Mouse (Mus musculus) cerebellum, adult (tissue): Measurements from ENCODE around the gene Nf2.

Experiments used
- ATAC-seq: cut with Nextera tagmentation; 2 replicates; pipeline ENCODE4 v1.9.2; 2017; ENCODE audit warnings: mild to moderate bottlenecking, moderate library complexity, mixed read lengths; ENCODE audit not compliant: insufficient number of reproducible peaks, low FRiP score, low TSS enrichment

Gene Nf2

DNA sequence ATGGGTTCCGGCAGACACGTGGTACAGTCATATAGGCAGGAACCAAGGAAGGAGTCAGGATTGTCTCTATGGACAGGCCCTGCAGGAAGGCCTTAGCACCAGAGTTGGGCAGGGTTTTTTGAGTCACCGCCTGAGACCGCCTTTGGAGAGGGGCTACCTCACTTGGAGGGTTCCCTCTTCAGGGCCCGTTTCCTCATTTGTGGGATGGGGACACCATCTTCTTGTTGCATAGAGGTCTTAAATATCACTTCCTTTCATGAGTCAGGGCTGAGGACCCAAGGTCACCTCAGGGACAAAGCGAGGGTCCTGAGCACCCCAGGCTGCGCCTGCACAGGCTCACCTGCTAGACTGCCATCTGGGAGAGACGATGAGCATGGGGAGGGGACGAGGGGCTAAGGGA lies 92.9 kb downstream of the Nf2 start:
- ATAC-seq = no peak

DNA sequence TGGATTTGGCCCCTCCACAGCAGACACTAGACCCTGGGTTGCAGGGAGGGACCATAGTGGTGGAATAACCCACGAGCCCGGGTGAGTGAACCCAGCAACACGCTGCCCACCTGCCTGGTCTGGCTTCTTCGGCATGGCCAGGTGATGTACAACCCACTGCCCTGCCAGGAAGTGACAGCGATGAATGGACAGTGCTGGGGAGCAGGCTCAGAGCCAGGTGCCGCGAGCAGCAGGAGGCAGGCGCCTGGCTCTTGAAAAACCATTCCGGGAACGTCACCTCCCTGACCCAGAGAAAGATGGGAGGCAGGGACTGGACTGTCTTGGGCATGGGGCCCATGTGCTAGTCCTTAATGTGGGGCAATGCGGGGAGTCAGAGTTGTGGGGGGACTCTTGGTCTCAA lies 94.5 kb downstream of the Nf2 start:
- ATAC-seq = no peak

DNA sequence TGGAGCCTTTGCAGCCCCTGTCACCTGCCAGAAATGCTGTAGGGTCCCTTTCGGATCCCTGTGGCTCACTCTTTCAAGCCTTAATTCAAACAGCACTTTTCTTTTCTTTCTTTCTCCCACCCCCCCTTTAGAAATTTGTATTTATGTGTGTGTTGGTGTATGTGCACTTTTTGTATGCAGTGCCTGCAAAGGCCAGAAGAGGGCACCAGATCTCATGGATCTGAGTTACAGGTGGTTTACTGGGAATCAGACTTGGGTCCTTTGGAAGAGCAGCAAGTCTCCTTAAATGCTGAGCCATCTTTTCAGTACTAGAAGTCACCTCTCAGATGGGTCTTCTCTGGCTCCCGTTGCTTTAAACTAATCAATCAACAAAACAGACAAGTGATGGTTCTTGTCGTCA lies 95.3 kb downstream of the Nf2 start:
- no peak for ATAC-seq

DNA sequence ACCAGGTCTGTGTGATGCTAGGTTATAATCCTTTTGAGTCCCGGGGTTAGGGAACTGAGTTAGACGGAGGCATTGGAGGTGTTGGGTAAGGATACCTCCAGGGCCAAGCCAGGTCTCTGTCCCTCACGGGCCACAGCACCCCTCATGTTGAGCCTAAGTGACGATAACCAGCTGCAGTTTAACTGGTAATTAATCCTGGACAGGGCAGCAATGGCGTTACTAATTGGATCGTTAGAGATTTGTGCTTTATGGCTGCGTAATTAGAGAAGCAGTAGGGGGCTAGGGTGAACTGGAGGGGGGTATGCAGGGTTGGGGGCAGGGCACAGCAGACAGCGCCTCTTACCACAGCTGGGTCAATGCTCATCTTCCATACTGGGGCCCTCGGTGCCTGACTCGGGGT lies 96.5 kb downstream of the Nf2 start:
- no peak for ATAC-seq

DNA sequence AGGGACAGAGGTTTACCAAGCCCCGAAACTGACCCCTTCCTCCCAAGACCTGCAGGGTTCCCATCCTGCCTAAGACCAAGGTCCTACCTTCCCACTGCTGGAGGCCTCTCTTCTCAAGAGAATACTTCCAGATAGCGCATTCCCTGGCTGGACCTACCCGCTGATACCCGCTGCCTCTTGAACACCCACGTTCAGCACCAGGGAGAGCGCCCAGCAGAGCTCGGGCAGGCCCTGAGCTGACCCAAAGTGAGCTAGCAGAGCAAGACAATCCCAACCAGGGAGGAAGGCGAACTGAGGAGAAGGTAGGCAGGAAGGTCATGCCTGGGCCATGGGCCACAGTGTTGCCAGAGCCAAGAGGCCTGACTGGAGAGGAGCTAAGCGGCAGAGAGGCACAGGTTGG lies 99.1 kb downstream of the Nf2 start:
- ATAC-seq = no peak

DNA sequence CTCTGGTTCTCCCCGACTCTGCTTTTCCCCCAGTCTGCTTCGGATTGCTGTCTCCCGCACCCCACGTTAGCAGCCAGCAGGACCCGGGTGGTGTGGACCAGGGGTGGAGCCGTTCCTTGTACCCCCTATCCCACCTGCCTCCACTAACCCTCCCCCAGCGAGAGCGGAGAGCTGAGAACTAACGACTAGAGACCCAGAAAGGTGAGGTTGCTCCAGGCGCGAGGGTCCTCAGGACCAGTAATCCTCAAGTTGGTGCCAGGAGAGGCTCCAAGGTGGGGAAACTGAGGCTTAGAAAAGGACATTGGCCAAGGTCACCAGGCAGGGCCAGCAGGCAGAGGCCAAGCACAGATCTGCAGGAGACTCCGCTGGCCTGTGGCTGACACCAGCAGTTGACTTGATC lies 102.1 kb downstream of the Nf2 start:
- ATAC-seq = no peak

DNA sequence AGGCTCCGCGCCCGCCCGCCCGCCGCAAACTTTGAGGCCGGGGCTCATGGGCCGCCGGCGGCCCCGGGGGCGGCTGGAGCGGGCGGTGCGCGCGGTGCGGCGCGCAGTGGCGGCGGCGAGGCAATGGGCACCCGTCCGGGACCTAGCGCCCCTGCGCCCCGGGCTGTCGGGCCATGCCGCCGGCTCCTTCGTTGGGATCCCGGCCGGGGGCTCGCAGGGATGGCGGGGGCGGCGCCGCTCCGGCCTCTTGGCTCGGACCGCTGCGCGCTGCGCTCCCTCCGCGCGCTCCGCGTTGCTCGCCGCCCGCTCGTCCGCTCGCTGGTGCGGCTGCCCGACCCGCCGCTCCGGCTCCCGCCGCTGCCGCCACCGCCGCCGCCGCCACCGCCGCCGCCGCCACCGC lies 102.6 kb downstream of the Nf2 start, which contains the start of gene Cabp7:
TSS of gene Cabp7 (minus strand) at position 46 of the 400 bp plus-strand sequence.
- ATAC-seq = no peak

DNA sequence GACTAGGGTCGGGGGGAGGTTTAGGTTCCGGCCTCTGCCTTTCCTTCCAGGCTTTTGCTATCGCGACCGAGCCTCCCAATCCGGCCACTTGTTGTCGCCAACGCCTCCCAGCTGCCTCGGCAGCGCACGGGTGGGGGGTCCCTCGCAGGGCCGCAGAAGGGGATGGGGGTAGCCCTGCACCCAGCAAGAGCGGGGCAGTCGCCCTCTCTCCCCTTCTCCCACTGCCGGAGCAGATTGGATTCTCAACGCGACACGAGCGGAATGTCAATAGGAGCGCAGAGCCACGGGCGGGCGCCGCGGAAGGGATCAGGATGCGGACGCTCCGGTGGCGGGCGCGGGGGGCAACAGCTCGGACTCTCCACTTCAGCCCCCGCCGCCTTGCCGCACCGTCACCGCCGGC lies 103.4 kb downstream of the Nf2 start:
- no peak for ATAC-seq

DNA sequence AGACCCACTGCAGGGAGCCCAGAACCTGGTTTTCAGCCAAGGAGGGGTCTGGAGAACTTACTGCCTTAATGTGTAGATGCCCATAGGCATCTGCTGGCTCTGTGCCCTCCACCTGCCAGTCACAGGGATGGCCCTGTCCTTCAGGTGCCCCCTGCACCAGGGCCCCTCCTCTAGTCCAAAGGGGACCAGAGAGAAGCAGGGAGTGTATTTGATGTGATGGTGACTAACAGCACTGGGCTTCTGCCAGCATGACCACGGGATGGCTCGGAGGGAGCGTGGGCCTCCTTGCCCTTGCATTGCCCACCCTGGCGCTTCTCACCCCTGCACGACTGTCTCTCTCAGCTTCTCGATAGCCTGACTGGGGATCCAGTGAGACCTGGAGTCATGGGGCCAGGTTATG lies 104.6 kb downstream of the Nf2 start:
- ATAC-seq = no peak

DNA sequence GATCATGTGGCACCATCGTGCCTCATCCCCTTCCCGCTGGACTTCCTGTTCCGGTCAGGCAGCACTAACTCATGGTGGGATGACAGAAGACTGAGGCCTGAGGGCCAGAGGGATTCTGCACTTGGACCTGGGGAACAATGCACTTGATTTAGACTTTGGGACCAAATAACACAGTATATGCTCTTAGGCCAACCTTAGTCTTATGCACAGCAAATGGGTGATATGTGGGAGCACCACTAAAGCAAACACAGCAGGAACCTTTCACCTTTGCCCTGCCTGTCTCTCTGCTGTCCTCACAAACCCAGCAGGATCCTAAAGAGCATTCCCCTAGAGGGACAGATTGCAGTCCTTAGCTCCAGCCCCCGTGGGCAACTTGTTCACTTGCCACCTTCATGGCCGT lies 108.6 kb downstream of the Nf2 start:
- ATAC-seq = no peak

DNA sequence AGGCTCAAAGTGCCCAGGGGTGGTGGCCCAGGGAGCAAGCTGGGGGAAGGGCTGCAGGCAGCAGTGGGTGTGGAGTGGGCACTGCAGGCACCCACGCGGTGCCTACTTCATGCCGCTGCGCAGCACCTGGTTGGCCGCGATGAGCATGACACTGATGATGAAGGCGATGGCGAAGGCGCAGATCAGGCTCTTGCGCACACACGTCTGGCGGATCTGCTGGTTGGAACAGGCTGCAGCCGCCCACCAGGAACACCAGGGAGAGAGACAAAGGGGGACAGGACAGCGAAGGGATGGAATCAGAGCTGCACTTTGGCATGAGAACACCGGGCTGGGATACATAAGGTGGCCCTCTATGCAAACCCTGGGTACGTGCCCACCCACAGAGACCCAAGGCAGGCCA lies 110.6 kb downstream of the Nf2 start:
- ATAC-seq = no peak

DNA sequence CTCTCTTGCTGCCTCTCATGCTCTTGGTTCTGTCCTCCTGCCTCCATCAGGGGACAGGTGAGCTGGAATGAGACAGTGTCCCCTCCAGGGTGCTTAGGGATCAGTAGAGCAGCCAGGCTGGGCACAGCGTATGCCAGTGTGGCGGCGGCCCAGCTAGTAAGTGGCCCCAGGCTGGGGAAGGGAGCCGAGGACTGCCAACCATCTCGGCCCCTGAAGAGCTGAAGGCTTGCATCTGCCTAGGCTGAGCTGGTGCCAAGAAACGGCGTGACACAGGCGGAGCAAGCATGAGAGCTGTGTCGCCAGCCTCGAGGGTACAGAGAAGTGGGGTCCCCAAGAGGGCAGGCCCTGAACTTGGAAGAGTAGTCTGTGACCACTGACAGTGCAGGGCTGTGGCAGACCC lies 111.7 kb downstream of the Nf2 start:
- ATAC-seq = peak; percentile 59; the same call in 1 of the 2 replicates

DNA sequence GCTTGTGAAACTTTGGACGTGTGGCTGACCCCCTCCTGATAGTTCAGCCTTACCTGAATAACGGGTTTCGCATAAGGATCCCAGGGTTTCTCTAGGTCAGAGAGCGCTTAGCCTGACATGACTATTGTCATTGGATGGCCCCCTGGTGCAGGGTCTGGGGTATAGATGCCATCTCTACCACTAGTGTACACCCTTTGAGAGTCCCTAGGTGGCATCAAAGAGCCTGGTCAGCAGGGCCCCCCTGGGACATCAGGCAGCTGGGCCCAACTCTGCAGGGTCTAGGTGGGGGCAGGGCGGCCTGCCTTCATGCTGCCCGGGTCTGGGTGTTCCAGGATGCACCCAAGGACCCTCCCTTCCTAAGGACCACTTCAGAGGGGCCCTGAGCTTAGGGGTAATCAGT lies 113.0 kb downstream of the Nf2 start:
- ATAC-seq = no peak

DNA sequence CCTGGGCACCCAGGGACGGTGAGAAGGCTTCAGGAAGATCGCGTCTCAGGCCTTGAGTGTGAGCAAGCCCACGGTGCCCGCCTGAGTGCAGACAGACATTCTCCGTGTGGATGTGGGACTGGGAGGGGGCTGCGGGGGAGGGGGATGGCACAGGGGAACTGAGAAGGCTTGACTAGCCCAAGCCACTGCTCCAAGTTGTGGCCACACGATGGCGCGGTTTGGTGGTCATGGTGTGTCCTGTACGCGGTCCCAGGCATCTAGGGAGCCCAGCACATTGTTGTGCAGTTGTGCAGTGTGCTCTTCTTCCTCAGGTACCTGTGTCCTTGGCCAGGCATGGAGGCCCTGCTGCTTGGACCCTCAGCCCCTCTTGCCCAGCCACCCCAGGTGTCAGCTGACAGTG lies 115.2 kb downstream of the Nf2 start:
- ATAC-seq = no peak

DNA sequence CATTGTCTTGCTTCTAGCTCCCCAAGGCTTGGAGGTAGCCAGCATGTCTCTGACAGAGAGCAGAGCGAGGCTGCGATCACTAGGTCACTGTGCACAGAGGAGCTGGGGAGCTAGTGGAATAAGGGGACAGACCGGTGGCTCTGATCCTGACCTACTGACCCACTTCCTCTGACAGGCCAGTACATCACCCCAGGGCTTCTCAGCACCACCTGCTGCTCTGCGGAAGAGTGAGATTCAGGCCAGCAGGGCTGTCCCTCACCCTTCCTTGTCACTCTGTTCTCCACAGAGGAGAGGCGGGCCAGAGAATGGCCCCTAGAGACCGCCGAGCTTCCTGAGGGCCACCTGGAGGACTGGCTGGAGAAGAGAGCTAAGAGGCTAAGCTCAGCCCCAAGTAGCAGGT lies 117.6 kb downstream of the Nf2 start:
- 0 out of 2 replicates have a peak, but pooled peaks have one; percentile 40 for ATAC-seq

DNA sequence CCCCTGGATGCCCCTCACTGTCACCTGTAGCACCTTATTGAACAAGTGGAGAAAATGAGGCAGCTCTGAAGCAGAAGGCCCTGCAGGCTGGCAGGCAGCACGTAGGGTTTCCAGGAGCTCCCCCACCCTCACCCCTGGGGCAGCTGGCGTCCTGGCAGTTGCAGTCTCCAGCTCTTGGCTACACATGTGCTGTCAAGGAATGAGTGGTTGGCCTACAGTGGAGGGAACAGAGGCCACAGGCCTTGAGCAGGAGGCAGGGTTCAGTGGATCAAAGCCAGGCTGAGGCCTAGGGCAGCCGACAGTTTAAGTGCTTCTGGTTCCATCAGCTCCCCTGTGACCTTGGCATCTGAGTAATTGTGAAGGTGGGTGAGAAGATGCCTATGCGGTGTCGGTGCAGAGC lies 118.4 kb downstream of the Nf2 start:
- ATAC-seq = no peak

DNA sequence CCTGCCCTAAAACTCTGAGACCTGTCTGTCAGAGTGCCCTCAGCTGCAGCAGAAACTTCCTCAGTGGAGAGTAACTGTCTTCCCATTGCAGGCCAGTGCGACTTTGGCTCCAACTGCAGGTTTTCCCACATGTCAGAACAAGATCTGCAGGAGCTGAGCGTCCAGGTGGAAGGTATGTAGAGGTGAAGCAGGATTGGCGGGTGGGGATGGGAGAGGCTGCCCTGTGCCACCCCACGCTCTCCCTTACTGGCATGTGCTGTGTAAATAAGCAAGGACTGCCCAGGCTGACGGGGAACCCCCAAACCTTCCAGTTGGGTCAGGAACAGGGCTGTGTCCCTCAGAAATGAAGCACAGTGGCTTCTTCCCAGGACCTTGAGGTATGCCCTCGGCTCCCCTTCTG lies 119.2 kb downstream of the Nf2 start:
- ATAC-seq = no peak

DNA sequence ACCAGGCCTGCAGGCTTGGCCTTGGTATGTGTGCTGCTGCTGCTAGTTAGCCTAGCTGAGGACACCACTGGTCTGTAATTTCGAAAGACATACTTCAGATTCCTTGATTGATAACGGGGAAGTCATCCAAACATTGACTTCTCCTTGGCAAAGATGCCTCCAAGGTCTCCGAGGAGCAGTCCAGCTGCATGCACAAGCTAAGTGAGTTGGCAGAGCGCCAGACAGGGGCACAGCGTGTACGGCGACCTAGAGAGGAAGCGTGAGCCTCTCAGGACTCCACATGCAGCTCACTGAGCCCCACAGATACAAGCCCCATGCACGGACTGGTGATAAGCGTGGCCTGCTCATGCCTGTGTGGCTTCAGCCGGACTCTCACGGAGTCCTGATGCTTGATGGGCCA lies 119.7 kb downstream of the Nf2 start:
- no peak for ATAC-seq

DNA sequence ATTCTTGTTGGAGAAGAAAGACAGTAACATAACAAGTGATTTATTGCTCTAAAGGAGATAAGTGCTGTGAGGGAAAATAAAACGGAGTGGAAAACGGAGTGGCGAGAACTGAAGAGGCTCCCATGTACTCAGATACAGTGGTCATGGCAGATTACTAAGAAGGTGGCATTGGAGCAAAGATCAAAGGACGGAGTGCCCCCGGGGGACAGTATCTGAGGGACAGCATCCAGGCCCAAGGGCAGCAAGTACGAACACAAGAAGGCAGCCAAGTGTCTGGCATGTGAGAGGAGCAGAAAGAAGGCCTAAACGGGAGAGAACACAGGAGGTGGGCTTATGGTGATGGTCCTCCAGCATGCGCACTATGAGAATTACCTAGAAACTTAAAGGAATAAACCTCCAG lies 127.6 kb downstream of the Nf2 start:
- no peak for ATAC-seq

DNA sequence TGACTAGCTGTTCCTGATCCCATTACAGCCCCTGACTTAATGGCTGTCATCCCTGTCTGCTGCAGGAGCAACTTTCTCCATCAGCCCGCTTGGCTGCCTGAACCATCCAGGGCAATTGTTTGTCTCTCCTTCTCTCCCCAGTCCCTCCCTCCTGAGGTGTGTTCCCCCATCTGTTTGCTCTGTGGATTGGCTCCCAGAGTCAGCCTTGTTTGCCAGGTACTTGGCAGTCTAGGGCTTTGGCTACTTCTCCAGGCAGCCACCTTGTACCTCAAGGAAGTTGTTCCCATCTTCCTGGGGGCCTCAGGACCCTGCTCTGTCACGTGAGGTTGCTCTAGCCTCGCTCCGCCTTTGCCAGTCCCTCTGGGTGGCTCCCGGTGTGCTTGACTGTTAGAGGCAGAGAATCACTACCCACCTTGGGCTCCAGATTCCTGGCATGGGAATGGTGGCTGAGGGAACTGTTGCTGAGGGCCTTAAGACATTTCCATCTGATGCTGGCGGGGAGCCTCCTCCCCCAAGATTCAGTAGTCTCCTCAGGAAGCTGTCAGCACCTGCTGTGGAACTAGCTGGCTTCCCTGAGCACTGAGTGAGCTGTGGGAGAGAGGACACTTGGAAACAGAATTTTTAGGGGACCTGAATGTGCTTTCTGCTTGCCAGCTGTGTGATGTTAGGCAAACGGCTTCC lies 128.3 kb downstream of the Nf2 start:
- ATAC-seq = peak; percentile 68; the same call in 1 of the 2 replicates

DNA sequence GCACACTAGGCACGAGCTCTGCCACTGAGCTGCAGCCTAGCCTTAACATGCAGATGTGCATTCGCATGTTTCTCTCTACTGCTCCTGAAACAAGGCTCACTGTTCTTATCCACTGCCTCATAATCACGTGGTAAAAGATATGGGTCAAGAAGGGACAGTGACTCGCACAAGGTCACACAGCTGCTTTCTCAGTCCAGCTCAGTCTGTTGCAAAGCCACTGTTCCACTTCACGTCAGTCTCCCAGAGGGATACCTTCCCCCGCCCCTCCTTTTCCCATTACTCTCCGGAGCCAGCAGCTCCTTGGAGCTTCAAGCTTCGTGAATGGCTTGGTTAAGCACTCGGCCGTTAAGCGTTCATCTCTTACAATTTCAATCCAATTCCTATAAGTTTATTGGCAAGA lies 128.9 kb downstream of the Nf2 start:
- ATAC-seq = no peak

DNA sequence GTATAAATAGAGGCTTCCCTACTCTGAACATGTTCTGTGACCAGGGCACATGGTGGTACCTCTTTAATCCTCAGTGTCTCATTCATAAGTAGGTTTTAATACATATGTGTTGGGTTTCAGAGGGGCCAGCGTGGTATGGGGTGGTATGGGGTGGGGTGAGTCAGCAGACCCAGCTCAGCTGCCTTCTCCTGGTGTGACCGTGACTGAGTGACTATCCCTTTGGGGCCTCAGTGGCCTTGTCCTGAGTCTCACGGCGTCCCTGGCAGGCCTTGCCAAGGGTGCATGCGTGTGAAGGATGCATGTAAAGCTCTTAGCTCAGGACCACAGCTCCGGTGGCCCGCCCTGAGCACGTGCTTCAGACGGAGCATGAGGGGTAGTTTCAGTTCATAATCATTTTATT lies 129.4 kb downstream of the Nf2 start:
- ATAC-seq = no peak

DNA sequence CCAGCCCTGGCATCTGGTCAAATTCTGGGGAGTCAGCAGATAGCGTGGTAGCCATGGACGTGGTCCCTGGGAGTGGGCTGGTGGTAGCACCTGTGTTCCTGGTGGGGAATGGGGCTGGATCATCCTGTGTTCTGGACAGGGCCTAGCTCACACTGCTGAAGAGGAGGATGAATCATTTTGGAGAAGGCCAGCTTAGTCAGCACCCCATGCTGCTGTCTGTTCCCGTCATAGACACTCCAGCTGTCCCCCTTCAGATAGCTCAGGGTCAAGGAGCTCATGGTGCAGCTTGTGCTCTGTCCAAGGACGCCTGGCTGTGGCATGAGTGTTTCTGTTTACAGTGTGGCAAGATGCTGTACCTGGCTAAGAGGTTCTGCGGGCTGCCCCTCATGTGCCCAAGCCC lies 130.8 kb downstream of the Nf2 start:
- ATAC-seq = no peak
